Mouse (Mus musculus) CH12.LX (cell line): ENCODE results near the gene Hpcal1. TPM values are rescaled to one million over a fixed set of nuclear protein-coding genes. Genes with fewer than 3 reads are reported as not detected.

Experiments
- DNase-seq: peaks from one replicate; pipeline ENCODE4 v3.0.0-alpha.2; 2013; ENCODE audit errors: extremely low read depth
- H3K27ac ChIP-seq: 2 replicates; pipeline ENCODE4 v1.5.1; 2012; ENCODE audit warnings: low read depth, mild to moderate bottlenecking, control low read depth, moderate library complexity; ENCODE audit not compliant: insufficient read depth
- H3K27me3 ChIP-seq: replicated peaks from 2 replicates; pipeline ENCODE3; 2012; ENCODE audit warnings: inconsistent platforms
- H3K36me3 ChIP-seq, 2 experiments: replicated peaks in 1 of 2; 2 replicates each; pipeline versions ENCODE3 to v1.6.1; 2012; ENCODE audit warnings: inconsistent platforms in 1 of 2, low read length in 1 of 2, mild to moderate bottlenecking in 1 of 2, mixed read lengths in 1 of 2, moderate library complexity in 1 of 2; ENCODE audit not compliant: control insufficient read depth in 1 of 2, insufficient read depth in 1 of 2
- H3K4me1 ChIP-seq, 2 experiments: 2 replicates each; pipeline ENCODE4 v1.6.1; 2012; ENCODE audit warnings: inconsistent platforms in 1 of 2, moderate library complexity in 1 of 2; ENCODE audit not compliant: insufficient read depth in 2 of 2, control insufficient read depth in 1 of 2
- H3K4me2 ChIP-seq: 2 replicates; pipeline ENCODE4 v1.6.1; 2012; ENCODE audit warnings: low read depth, mild to moderate bottlenecking, control low read depth; ENCODE audit not compliant: poor library complexity, insufficient read depth, severe bottlenecking
- H3K4me3 ChIP-seq, 3 experiments: fragments of 150-350 bp in 1 of 3; sonication (generic) in 1 of 3; replicated peaks in 1 of 3; 2 replicates each; pipeline versions ENCODE3 to v1.5.1; 2011 to 2012; ENCODE audit warnings: low read depth in 2 of 3, low read length in 2 of 3, mild to moderate bottlenecking in 2 of 3, moderate library complexity in 2 of 3, control low read depth in 1 of 3, improper control_type of control experiment in 1 of 3, inconsistent platforms in 1 of 3, mixed read lengths in 1 of 3; ENCODE audit not compliant: poor library complexity in 1 of 3
- H3K79me2 ChIP-seq: replicated peaks from 2 replicates; pipeline ENCODE4 v1.6.1; 2012; ENCODE audit warnings: mild to moderate bottlenecking, moderate library complexity; ENCODE audit not compliant: control insufficient read depth, poor library complexity, insufficient read depth, severe bottlenecking; ENCODE audit errors: extremely low read depth
- H3K9ac ChIP-seq: 2 replicates; pipeline ENCODE4 v1.6.1; 2012; ENCODE audit warnings: low read depth, mild to moderate bottlenecking, control low read depth, moderate library complexity; ENCODE audit not compliant: insufficient read depth
- H3K9me3 ChIP-seq: replicated peaks from 2 replicates; pipeline ENCODE3; 2012; ENCODE audit warnings: low read length, inconsistent platforms, mixed read lengths
- CHD2 ChIP-seq: IDR thresholded peaks from 2 replicates; pipeline ENCODE4 v1.6.1; 2011; ENCODE audit warnings: low read length, improper control_type of control experiment
- CTCF ChIP-seq, 2 experiments: IDR thresholded peaks in 1 of 2; conservative IDR thresholded peaks in 1 of 2; 2 replicates each; pipeline ENCODE4 v1.5.1; 2011 to 2012; ENCODE audit warnings: low read depth in 2 of 2, low read length in 2 of 2, improper control_type of control experiment in 1 of 2, inconsistent platforms in 1 of 2, mild to moderate bottlenecking in 1 of 2, moderate library complexity in 1 of 2
- E2F4 ChIP-seq: IDR thresholded peaks from 2 replicates; pipeline ENCODE4 v1.6.1; 2011; ENCODE audit warnings: low read depth, low read length, improper control_type of control experiment; ENCODE audit not compliant: insufficient replicate concordance
- EP300 ChIP-seq: IDR thresholded peaks from 2 replicates; pipeline ENCODE4 v1.6.1; 2011; ENCODE audit warnings: low read length, improper control_type of control experiment
- ETS1 ChIP-seq: conservative IDR thresholded peaks from 2 replicates; pipeline ENCODE4 v1.6.1; 2012; ENCODE audit warnings: low read depth, mild to moderate bottlenecking, inconsistent platforms, low read length, improper control_type of control experiment, moderate library complexity
- GABPA ChIP-seq: IDR thresholded peaks from 2 replicates; pipeline ENCODE4 v1.6.1; 2012; ENCODE audit warnings: low read depth, low read length, improper control_type of control experiment, inconsistent platforms; ENCODE audit not compliant: insufficient replicate concordance
- JUND ChIP-seq: conservative IDR thresholded peaks from 2 replicates; pipeline ENCODE4 v1.6.1; 2011; ENCODE audit warnings: low read depth, low read length, improper control_type of control experiment
- MAZ ChIP-seq: IDR thresholded peaks from 2 replicates; pipeline ENCODE4 v1.6.1; 2012; ENCODE audit warnings: low read depth, mild to moderate bottlenecking, inconsistent platforms, low read length, improper control_type of control experiment, moderate library complexity
- MYC ChIP-seq: IDR thresholded peaks from 2 replicates; pipeline ENCODE4 v1.6.1; 2011; ENCODE audit warnings: low read depth, mild to moderate bottlenecking, improper control_type of control experiment, low read length
- NRF1 ChIP-seq: IDR thresholded peaks from 2 replicates; pipeline ENCODE4 v1.6.1; 2014; ENCODE audit warnings: low read depth, mild to moderate bottlenecking, inconsistent platforms, low read length, improper control_type of control experiment, moderate library complexity
- PAX5 ChIP-seq: IDR thresholded peaks from 2 replicates; pipeline ENCODE4 v1.6.1; 2012; ENCODE audit warnings: low read length, inconsistent platforms, mixed read lengths
- SMC3 ChIP-seq: IDR thresholded peaks from 2 replicates; pipeline ENCODE4 v1.6.1; 2011; ENCODE audit warnings: low read depth, low read length, improper control_type of control experiment
- USF2 ChIP-seq: conservative IDR thresholded peaks from 2 replicates; pipeline ENCODE4 v1.6.1; 2011; ENCODE audit warnings: low read depth, low read length, improper control_type of control experiment
- ZKSCAN1 ChIP-seq: IDR thresholded peaks from 2 replicates; pipeline ENCODE4 v1.6.1; 2012; ENCODE audit warnings: low read depth, inconsistent platforms, low read length, improper control_type of control experiment, borderline replicate concordance
- ZNF384 ChIP-seq: IDR thresholded peaks from 2 replicates; pipeline ENCODE4 v1.6.1; 2012; ENCODE audit warnings: low read depth, low read length, improper control_type of control experiment, inconsistent platforms
- dilution Hi-C: fragments of 300-500 bp; cut with MboI; formaldehyde crosslinking; loops from 2 replicates; pipeline ENCODE4 v1.14.3; 2020; ENCODE audit warnings: low sequenced_read_pairs; ENCODE audit not compliant: extremely low pct_unique_long_range_greater_than_20kb, extremely low pct_ligation_motif_present
- in situ Hi-C: fragments of 300-500 bp; cut with MboI; formaldehyde crosslinking; loops from 3 replicates; pipeline ENCODE4 v1.14.3; 2019; ENCODE audit warnings: low sequenced_read_pairs, low pct_ligation_motif_present, low pct_unique_long_range_greater_than_20kb, mixed read lengths
- polyA plus RNA-seq: library from polyadenylated mRNA; unstranded; fragments of >175 nt; gene quantifications from 2 replicates; pipeline ENCODE4 v1.2.1, GENCODE M21; 2012; ENCODE audit warnings: low read depth; ENCODE audit not compliant: insufficient read length
- total RNA-seq, 2 experiments: library from RNA; depleted of rRNA; stranded (reverse); fragments of 300-350 nt in 1 of 2; fragments of >200 nt in 1 of 2; gene quantifications; 2 replicates each; pipeline ENCODE4 v1.2.3; 2012 to 2014

Hpcal1 gene
- total and polyA plus RNA-seq, 3 experiments: 4.9 to 5.5 (median 4.9) TPM

- dilution Hi-C loops (no loop called here), in situ Hi-C loops (no loop called here)
- no peak overlapping the region for H3K4me2 ChIP-seq
- H3K9ac ChIP-seq: no peak overlapping the region
- H3K9me3 ChIP-seq: no peaks in the 10 kb centered on the region
- TF ChIP-seq MAZ: no peak
- TF ChIP-seq CTCF (conservative IDR thresholded peaks at IDR 0.05 in 1 of 2, IDR thresholded peaks at IDR 0.05 in 1 of 2; ENCODE audit: low read depth in 2 of 2, low read length in 2 of 2): no peak
- no peak for TF ChIP-seq ETS1
- TF ChIP-seq CHD2: no peak
- H3K79me2 ChIP-seq: no peaks in the 10 kb centered on the region
- no peak overlapping the region for H3K4me3 ChIP-seq
- H3K36me3 ChIP-seq: no peaks in the 10 kb centered on the region
- DNase-seq: no peak
- no peak overlapping the region for H3K27ac ChIP-seq
- H3K4me1 ChIP-seq: peaks cover 5 to 7% of the 10 kb centered on the region in 2 experiments; a peak in 3 of 4 replicates
- H3K27me3 ChIP-seq: no peaks in the 10 kb centered on the region
These were observed 16.8 kb downstream of the Hpcal1 start for GRCm38 (mm10) chr12:17707472-17707871.

GRCm38 (mm10) chr12:17709451-17709850 lies 18.8 kb downstream of the Hpcal1 start:
- no peak for DNase-seq
- no peaks in the 10 kb centered on the region for H3K79me2 ChIP-seq
- H3K9me3 ChIP-seq: no peaks in the 10 kb centered on the region
- H3K4me3 ChIP-seq: no peak overlapping the region
- TF ChIP-seq CHD2: peak; percentile 60; the same call in 1 of the 2 replicates
- no peak for TF ChIP-seq PAX5
- TF ChIP-seq CTCF (conservative IDR thresholded peaks at IDR 0.05 in 1 of 2, IDR thresholded peaks at IDR 0.05 in 1 of 2; ENCODE audit: low read depth in 2 of 2, low read length in 2 of 2): peak in 1 of 2 experiments; percentile 53; a peak in 2 of 4 replicates
- peak; percentile 43 for TF ChIP-seq SMC3
- TF ChIP-seq, all 38 proteins: peak for 3
- Histone ChIP-seq H3K9ac (no peak overlapping the region), H3K27me3 (no peaks in the 10 kb centered on the region), H3K4me1 (peaks cover 5 to 13% of the 10 kb centered on the region in 2 experiments; a peak in 3 of 4 replicates), H3K4me2 (no peak overlapping the region), H3K27ac (no peak overlapping the region), H3K36me3 (no peaks in the 10 kb centered on the region)
- dilution Hi-C loops: no loop called here
- in situ Hi-C loops: no loop called here

GRCm38 (mm10) chr12:17709926-17710746 lies 19.5 kb downstream of the Hpcal1 start:
- no peak for TF ChIP-seq USF2
- no peak for TF ChIP-seq GABPA
- no peak for TF ChIP-seq E2F4
- TF ChIP-seq CTCF (conservative IDR thresholded peaks at IDR 0.05 in 1 of 2, IDR thresholded peaks at IDR 0.05 in 1 of 2; ENCODE audit: low read depth in 2 of 2, low read length in 2 of 2): no peak
- TF ChIP-seq ZNF384: no peak
- no peak for TF ChIP-seq JUND
- TF ChIP-seq NRF1: no peak
- TF ChIP-seq SMC3: no peak
- no peak for TF ChIP-seq MYC
- no peak for TF ChIP-seq EP300
- no peak for TF ChIP-seq ZKSCAN1
- no peak for TF ChIP-seq ETS1
- dilution Hi-C loops (no loop called here), in situ Hi-C loops (no loop called here)
- H3K4me2 ChIP-seq: no peak overlapping the region
- no peak for DNase-seq
- H3K4me1 ChIP-seq: peaks cover 5 to 13% of the 10 kb centered on the region in 2 experiments; a peak in 3 of 4 replicates
- H3K4me3 ChIP-seq: no peak overlapping the region
- H3K9me3 ChIP-seq: no peaks in the 10 kb centered on the region
- H3K79me2 ChIP-seq: no peaks in the 10 kb centered on the region
- H3K27ac ChIP-seq: no peak overlapping the region
- no peaks in the 10 kb centered on the region for H3K36me3 ChIP-seq
- no peaks in the 10 kb centered on the region for H3K27me3 ChIP-seq
- H3K9ac ChIP-seq: no peak overlapping the region
